Mouse (Mus musculus) gonadal fat pad, adult 2 months (tissue): Measurements from ENCODE around the gene E330034G19Rik. TPM values are rescaled to one million over a fixed set of nuclear protein-coding genes. Genes with fewer than 3 reads are reported as not detected.
"Not testable (repeated sequence)": the region's sequence is repeated elsewhere in the genome, so short reads cannot be mapped to it uniquely, and the experiment has no call there.

Experiments
- DNase-seq: peaks from one replicate; pipeline ENCODE4 v3.0.0-alpha.2; 2012; ENCODE audit warnings: low read depth
- polyA plus RNA-seq: library from polyadenylated mRNA; depleted of rRNA; stranded (reverse); fragments of >200 nt; gene quantifications from 2 replicates; pipeline ENCODE4 v1.2.3, GENCODE M21; 2012; rRNA removed

Gene E330034G19Rik
- polyA plus RNA-seq = 0.12 and 0.20 TPM in 2 replicates

GRCm38 (mm10) chr14:24292914-24293313 lies at the start of gene E330034G19Rik:
E330034G19Rik (plus strand) TSS chr14:24293214.
- DNase-seq = no peak

GRCm38 (mm10) chr14:24244330-24245176 lies 48.5 kb upstream of the E330034G19Rik start:
- no peak for DNase-seq

GRCm38 (mm10) chr14:24245177-24246081 lies 47.6 kb upstream of the E330034G19Rik start, which contains the start of gene Dlg5:
Dlg5 (minus strand) TSS chr14:24245920.
- no peak for DNase-seq

GRCm38 (mm10) chr14:24249926-24250325 lies 43.1 kb upstream of the E330034G19Rik start:
- no peak for DNase-seq

- peak; percentile 58 for DNase-seq
Observed at GRCm38 (mm10) chr14:24251326-24251725, 41.7 kb upstream of the E330034G19Rik start.

GRCm38 (mm10) chr14:24253611-24254202 lies 39.3 kb upstream of the E330034G19Rik start:
- DNase-seq = no peak

GRCm38 (mm10) chr14:24255956-24256355 lies 37.1 kb upstream of the E330034G19Rik start:
- no peak for DNase-seq

GRCm38 (mm10) chr14:24260391-24260790 lies 32.6 kb upstream of the E330034G19Rik start:
- no peak for DNase-seq

GRCm38 (mm10) chr14:24262382-24262781 lies 30.6 kb upstream of the E330034G19Rik start:
- no peak for DNase-seq

- no peak for DNase-seq
Observed at GRCm38 (mm10) chr14:24262915-24263314, 30.1 kb upstream of the E330034G19Rik start.

GRCm38 (mm10) chr14:24269571-24269970 lies 23.4 kb upstream of the E330034G19Rik start:
- DNase-seq = no peak

- DNase-seq = no peak
Observed at GRCm38 (mm10) chr14:24273575-24273974, 19.4 kb upstream of the E330034G19Rik start.

- DNase-seq = no peak
Observed at GRCm38 (mm10) chr14:24275534-24275933, 17.5 kb upstream of the E330034G19Rik start.

- peak; percentile 40 for DNase-seq
Observed at GRCm38 (mm10) chr14:24281278-24281677, 11.7 kb upstream of the E330034G19Rik start.

- no peak for DNase-seq
Observed at GRCm38 (mm10) chr14:24282276-24282675, 10.7 kb upstream of the E330034G19Rik start.

- DNase-seq = no peak
Observed at GRCm38 (mm10) chr14:24286136-24286535, 6.9 kb upstream of the E330034G19Rik start.

- DNase-seq = no peak
Observed at GRCm38 (mm10) chr14:24290726-24291125, 2.3 kb upstream of the E330034G19Rik start.

- DNase-seq = no peak
Observed at GRCm38 (mm10) chr14:24293631-24294030, 617 bp downstream of the E330034G19Rik start.

GRCm38 (mm10) chr14:24302126-24302525 lies 9.1 kb downstream of the E330034G19Rik start:
- not testable (repeated sequence) for DNase-seq

GRCm38 (mm10) chr14:24306667-24307066 lies 13.7 kb downstream of the E330034G19Rik start:
- DNase-seq = no peak

- DNase-seq = no peak
Observed at GRCm38 (mm10) chr14:24307146-24307545, 14.1 kb downstream of the E330034G19Rik start.

- no peak for DNase-seq
Observed at GRCm38 (mm10) chr14:24311110-24311509, 18.1 kb downstream of the E330034G19Rik start.
